Mouse (Mus musculus) hindbrain, embryonic 13.5 days (tissue): ENCODE measurements around the gene Arid3a. TPM values are rescaled to one million over a fixed set of nuclear protein-coding genes. Genes with fewer than 3 reads are reported as not detected.

Source experiments
- ATAC-seq: fragments of 200-750 bp; cut with Nextera tagmentation; 2 replicates; pipeline ENCODE4 v1.8.0; 2017; ENCODE audit warnings: moderate TSS enrichment; ENCODE audit not compliant: low FRiP score
- H3K27ac ChIP-seq: fragments of 300-500 bp; sonication (generic); 2 replicates; pipeline ENCODE4 v1.5.1; 2015; ENCODE audit warnings: inconsistent platforms, mild to moderate bottlenecking, moderate library complexity
- H3K27me3 ChIP-seq: fragments of 300-500 bp; sonication (generic); 2 replicates; pipeline ENCODE4 v1.6.1; 2015; ENCODE audit warnings: mild to moderate bottlenecking, inconsistent platforms
- H3K36me3 ChIP-seq: fragments of 300-500 bp; sonication (generic); 2 replicates; pipeline ENCODE4 v1.6.1; 2015; ENCODE audit warnings: mild to moderate bottlenecking, inconsistent platforms
- H3K4me1 ChIP-seq: fragments of 300-500 bp; sonication (generic); replicated peaks from 2 replicates; pipeline ENCODE4 v1.6.1; 2015; ENCODE audit warnings: inconsistent platforms
- H3K4me2 ChIP-seq: fragments of 300-500 bp; sonication (generic); 2 replicates; pipeline ENCODE4 v1.6.1; 2015; ENCODE audit warnings: inconsistent platforms, mild to moderate bottlenecking, moderate library complexity
- H3K4me3 ChIP-seq: fragments of 300-500 bp; sonication (generic); 2 replicates; pipeline ENCODE4 v1.5.1; 2015; ENCODE audit warnings: mild to moderate bottlenecking, inconsistent platforms
- H3K9ac ChIP-seq: fragments of 300-500 bp; sonication (generic); 2 replicates; pipeline ENCODE4 v1.6.1; 2015; ENCODE audit warnings: mild to moderate bottlenecking, inconsistent platforms
- H3K9me3 ChIP-seq: fragments of 300-500 bp; sonication (generic); 2 replicates; pipeline ENCODE4 v1.6.1; 2016; ENCODE audit warnings: inconsistent platforms
- WGBS: fragments of 180-500 bp; shearing (Covaris S2); methylation state at CpG from one replicate; pipeline ENCODE4 v1.1.7; 2015; 5-methylcytosine and 5-hydroxymethylcytosine counted together
- polyA plus RNA-seq: library from polyadenylated mRNA; unstranded; fragments of >200 nt; fragmentation: Nextera tagmentation; extraction: Ambion mirVana; gene quantifications from 2 replicates; pipeline ENCODE4 v1.2.1, GENCODE M21; 2015

The Arid3a gene
- polyA plus RNA-seq, 1 experiment from 2014 or later = 3.5 TPM

GRCm38 (mm10) chr10:79964727-79965126 is 37.9 kb downstream of the Arid3a start:
- H3K4me1 ChIP-seq = peaks cover 10% of the 10 kb centered on the region
- H3K27me3 ChIP-seq = peaks cover 17% of the 10 kb centered on the region
- no peak for ATAC-seq
- H3K4me2 ChIP-seq = no peak overlapping the region
- no peak overlapping the region for H3K4me3 ChIP-seq
- H3K9me3 ChIP-seq = no peaks in the 10 kb centered on the region
- no peak overlapping the region; the same call in 1 of the 2 replicates for H3K9ac ChIP-seq
- no peak overlapping the region for H3K27ac ChIP-seq
- 95% methylated on average over 7 of the region's 7 CpGs for WGBS
- H3K36me3 ChIP-seq = peaks cover 68% of the 10 kb centered on the region

- 89% methylated on average over 5 of the region's 5 CpGs for WGBS
- no peak overlapping the region for H3K4me3 ChIP-seq
- no peak overlapping the region for H3K4me2 ChIP-seq
- H3K4me1 ChIP-seq = peaks cover 10% of the 10 kb centered on the region
- peaks cover 23% of the 10 kb centered on the region for H3K27me3 ChIP-seq
- peaks cover 68% of the 10 kb centered on the region for H3K36me3 ChIP-seq
- peak overlapping the region; percentile 29; the same call in 1 of the 2 replicates for H3K9ac ChIP-seq
- no peaks in the 10 kb centered on the region for H3K9me3 ChIP-seq
- no peak for ATAC-seq
- no peak overlapping the region for H3K27ac ChIP-seq
Measured at GRCm38 (mm10) chr10:79965325-79965724, 38.5 kb downstream of the Arid3a start.

- peaks cover 10% of the 10 kb centered on the region for H3K4me1 ChIP-seq
- H3K27ac ChIP-seq = no peak overlapping the region
- H3K4me2 ChIP-seq = no peak overlapping the region
- H3K9ac ChIP-seq = peak overlapping the region; percentile 13; the same call in 1 of the 2 replicates
- peaks cover 64% of the 10 kb centered on the region for H3K36me3 ChIP-seq
- no peak for ATAC-seq
- peaks cover 40% of the 10 kb centered on the region for H3K27me3 ChIP-seq
- no peak overlapping the region for H3K4me3 ChIP-seq
- H3K9me3 ChIP-seq = no peaks in the 10 kb centered on the region
- 99% methylated on average over 5 of the region's 5 CpGs for WGBS
Measured at GRCm38 (mm10) chr10:79966886-79967400, 40.1 kb downstream of the Arid3a start.

GRCm38 (mm10) chr10:79968181-79968580 is 41.3 kb downstream of the Arid3a start:
- 86% methylated on average over 1 of the region's 1 CpGs for WGBS
- no peaks in the 10 kb centered on the region for H3K9me3 ChIP-seq
- no peak overlapping the region for H3K4me2 ChIP-seq
- no peak for ATAC-seq
- peaks cover 53% of the 10 kb centered on the region for H3K36me3 ChIP-seq
- no peak overlapping the region for H3K4me3 ChIP-seq
- peaks cover 10% of the 10 kb centered on the region for H3K4me1 ChIP-seq
- H3K27ac ChIP-seq = no peak overlapping the region
- no peak overlapping the region for H3K9ac ChIP-seq
- H3K27me3 ChIP-seq = peaks cover 52% of the 10 kb centered on the region

GRCm38 (mm10) chr10:79969124-79969568 is 42.3 kb downstream of the Arid3a start:
- no peak overlapping the region for H3K9ac ChIP-seq
- no peak overlapping the region for H3K4me2 ChIP-seq
- H3K4me3 ChIP-seq = no peak overlapping the region
- H3K36me3 ChIP-seq = peaks cover 50% of the 10 kb centered on the region
- no peak for ATAC-seq
- WGBS = 12% methylated on average over 3 of the region's 3 CpGs
- no peaks in the 10 kb centered on the region for H3K9me3 ChIP-seq
- H3K4me1 ChIP-seq = peaks cover 10% of the 10 kb centered on the region
- peaks cover 57% of the 10 kb centered on the region for H3K27me3 ChIP-seq
- H3K27ac ChIP-seq = no peak overlapping the region

GRCm38 (mm10) chr10:79970415-79971182 is 43.8 kb downstream of the Arid3a start, which contains the start of gene Grin3b:
TSS of gene Grin3b (plus strand) at chr10:79970715.
- H3K27me3 ChIP-seq = peaks cover 57% of the 10 kb centered on the region
- H3K4me3 ChIP-seq = peak within 1 kb of the TSS; percentile 37
- ATAC-seq = no peak

GRCm38 (mm10) chr10:79971183-79971497 is 44.3 kb downstream of the Arid3a start:
- Histone ChIP-seq H3K9ac (peak overlapping the region; percentile 67), H3K27me3 (peaks cover 57% of the 10 kb centered on the region), H3K4me3 (peak overlapping the region; percentile 37), H3K27ac (no peak overlapping the region), H3K9me3 (no peaks in the 10 kb centered on the region), H3K36me3 (peaks cover 50% of the 10 kb centered on the region), H3K4me1 (peaks cover 10% of the 10 kb centered on the region), H3K4me2 (peak overlapping the region; percentile 62)
- 4% methylated on average over 21 of the region's 21 CpGs for WGBS
- ATAC-seq = no peak

More at GRCm38 (mm10) chr10:79970415-79971182, 43.8 kb downstream of the Arid3a start, which contains the start of gene Grin3b:
- peak within 1 kb of the TSS; percentile 62 for H3K4me2 ChIP-seq
- peaks cover 50% of the 10 kb centered on the region for H3K36me3 ChIP-seq
- no peaks in the 10 kb centered on the region for H3K9me3 ChIP-seq
- H3K4me1 ChIP-seq = peaks cover 10% of the 10 kb centered on the region
- H3K27ac ChIP-seq = no peak within 1 kb of the TSS
- peak within 1 kb of the TSS; percentile 67 for H3K9ac ChIP-seq
- WGBS = 8% methylated on average over 47 of the region's 47 CpGs

- Histone ChIP-seq H3K9me3 (no peaks in the 10 kb centered on the region), H3K9ac (0 out of 2 replicates have a peak overlapping the region, but pooled peaks have one; percentile 35), H3K4me1 (peaks cover 10% of the 10 kb centered on the region), H3K4me3 (no peak overlapping the region), H3K4me2 (no peak overlapping the region), H3K36me3 (peaks cover 50% of the 10 kb centered on the region), H3K27ac (no peak overlapping the region), H3K27me3 (peaks cover 57% of the 10 kb centered on the region)
- WGBS = 57% methylated on average over 14 of the region's 14 CpGs
- no peak for ATAC-seq
Measured at GRCm38 (mm10) chr10:79972831-79973230, 46.0 kb downstream of the Arid3a start.

GRCm38 (mm10) chr10:79974087-79974486 is 47.2 kb downstream of the Arid3a start:
- peaks cover 56% of the 10 kb centered on the region for H3K36me3 ChIP-seq
- H3K27ac ChIP-seq = no peak overlapping the region
- H3K4me2 ChIP-seq = no peak overlapping the region
- no peak overlapping the region for H3K4me3 ChIP-seq
- no peak for ATAC-seq
- no peaks in the 10 kb centered on the region for H3K9me3 ChIP-seq
- WGBS = 92% methylated on average over 21 of the region's 21 CpGs
- H3K4me1 ChIP-seq = peaks cover 10% of the 10 kb centered on the region
- H3K9ac ChIP-seq = no peak overlapping the region
- H3K27me3 ChIP-seq = peaks cover 46% of the 10 kb centered on the region

GRCm38 (mm10) chr10:79974668-79975067 is 47.8 kb downstream of the Arid3a start:
- WGBS = 88% methylated on average over 8 of the region's 8 CpGs
- peaks cover 11% of the 10 kb centered on the region for H3K4me1 ChIP-seq
- no peak overlapping the region for H3K9ac ChIP-seq
- no peak overlapping the region for H3K4me2 ChIP-seq
- no peaks in the 10 kb centered on the region for H3K9me3 ChIP-seq
- no peak overlapping the region for H3K4me3 ChIP-seq
- peaks cover 40% of the 10 kb centered on the region for H3K27me3 ChIP-seq
- no peak for ATAC-seq
- no peak overlapping the region for H3K27ac ChIP-seq
- peaks cover 62% of the 10 kb centered on the region for H3K36me3 ChIP-seq

- H3K36me3 ChIP-seq = peaks cover 69% of the 10 kb centered on the region
- WGBS = 85% methylated on average over 28 of the region's 28 CpGs
- no peak overlapping the region for H3K4me2 ChIP-seq
- no peak overlapping the region for H3K9ac ChIP-seq
- peaks cover 25% of the 10 kb centered on the region for H3K27me3 ChIP-seq
- peaks cover 18% of the 10 kb centered on the region for H3K4me1 ChIP-seq
- no peaks in the 10 kb centered on the region for H3K9me3 ChIP-seq
- H3K27ac ChIP-seq = no peak overlapping the region
- ATAC-seq = no peak
- H3K4me3 ChIP-seq = no peak overlapping the region
Measured at GRCm38 (mm10) chr10:79976071-79976721, 49.4 kb downstream of the Arid3a start.

- no peaks in the 10 kb centered on the region for H3K9me3 ChIP-seq
- no peak overlapping the region for H3K4me2 ChIP-seq
- H3K27ac ChIP-seq = no peak overlapping the region
- H3K4me1 ChIP-seq = peaks cover 21% of the 10 kb centered on the region
- peaks cover 20% of the 10 kb centered on the region for H3K27me3 ChIP-seq
- WGBS = 68% methylated on average over 36 of the region's 36 CpGs
- no peak overlapping the region for H3K9ac ChIP-seq
- no peak overlapping the region for H3K4me3 ChIP-seq
- no peak for ATAC-seq
- H3K36me3 ChIP-seq = peaks cover 71% of the 10 kb centered on the region
Measured at GRCm38 (mm10) chr10:79976722-79977107, 49.9 kb downstream of the Arid3a start.
